In the genomic region with DNA sequence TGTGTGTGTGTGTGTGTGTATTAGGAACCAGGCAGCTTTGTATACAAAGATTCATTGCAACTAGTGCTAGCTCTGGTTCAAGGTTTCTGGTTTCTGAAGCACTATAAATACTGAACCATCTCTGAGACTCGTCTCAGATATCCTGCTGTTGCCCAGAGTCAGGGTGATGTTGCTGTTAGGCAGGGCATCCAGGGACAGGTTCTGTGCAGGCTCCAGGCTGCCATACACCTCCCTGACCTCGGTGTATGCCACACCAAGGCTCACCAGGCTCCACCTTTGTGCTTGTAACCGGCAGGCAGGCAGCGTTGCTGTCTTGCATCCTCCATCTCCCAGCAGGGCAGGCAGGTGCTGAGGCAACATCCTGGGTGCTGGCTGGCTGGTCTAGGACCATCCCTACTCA, we compare ENCODE assay signal across 37 mouse cellular contexts. TPM values are rescaled to one million over a fixed set of nuclear protein-coding genes. Genes with fewer than 3 reads are reported as not detected.
"Had no signal": no experiment of that assay in that cellular context is flagged by ENCODE, and none has a peak within 500 bp of the region (broad histone marks: within the 10 kb centered on the region; RNA-seq: fewer than 3 reads in every experiment).

No protein-coding gene starts in this region.

- H3K4me1 ChIP-seq: hindbrain, embryonic 10.5 days; intestine, embryonic 15.5 days; limb, embryonic 10.5 days; limb, embryonic 12.5 days had no signal

- H3K27me3 ChIP-seq: heart, embryonic 12.5 days; hindbrain, embryonic 12.5 days; intestine, embryonic 15.5 days; limb, embryonic 12.5 days; liver, embryonic 13.5 days had no signal

- H3K4me3 ChIP-seq: heart, embryonic 10.5 days; heart, embryonic 12.5 days; hindbrain, embryonic 10.5 days; hindbrain, embryonic 12.5 days; intestine, embryonic 15.5 days; layer of hippocampus, adult 2 months; left cerebral cortex, adult 2 months; limb, embryonic 10.5 days; limb, embryonic 12.5 days; liver, embryonic 13.5 days had no signal

- ATAC-seq: forebrain, postnatal 0 days; hindbrain, embryonic 16.5 days; inflammation-experienced regulatory T-cells, adult 6 months; intestine, embryonic 15.5 days; intestine, postnatal 0 days had no signal

- H3K36me3 ChIP-seq: heart, embryonic 10.5 days; heart, embryonic 12.5 days; hindbrain, embryonic 10.5 days; hindbrain, embryonic 12.5 days; intestine, embryonic 15.5 days; limb, embryonic 10.5 days; limb, embryonic 12.5 days; liver, embryonic 13.5 days had no signal

- H3K27ac ChIP-seq: heart, embryonic 10.5 days; hindbrain, embryonic 10.5 days; hindbrain, embryonic 12.5 days; hindbrain, embryonic 14.5 days; intestine, embryonic 15.5 days; layer of hippocampus, adult 2 months; left cerebral cortex, adult 2 months; limb, embryonic 10.5 days; limb, embryonic 12.5 days; liver, embryonic 13.5 days had no signal

- DNase-seq: forebrain, postnatal 0 days; gastrocnemius, postnatal 36 days; heart, adult 18-20 months; heart, postnatal 10 days; heart, postnatal 4 days; kidney, adult 18-20 months; kidney, adult 8-10 months; kidney, postnatal 10 days; kidney, postnatal 25 days; kidney, postnatal 4 days; liver; liver, embryonic 13.5 days had no signal

- H3K9me3 ChIP-seq: heart, embryonic 10.5 days; heart, embryonic 12.5 days; hindbrain, embryonic 10.5 days; hindbrain, embryonic 12.5 days; intestine, embryonic 15.5 days; limb, embryonic 10.5 days; limb, embryonic 12.5 days; liver, embryonic 13.5 days had no signal

- H3K9ac ChIP-seq: forebrain, postnatal 0 days; heart, embryonic 12.5 days; hindbrain, embryonic 12.5 days; hindbrain, embryonic 14.5 days; intestine, embryonic 15.5 days; limb, embryonic 12.5 days; liver, embryonic 13.5 days had no signal

- H3K4me2 ChIP-seq: heart, embryonic 12.5 days; hindbrain, embryonic 12.5 days; hindbrain, embryonic 14.5 days; intestine, embryonic 15.5 days; limb, embryonic 12.5 days; liver, embryonic 11.5 days; liver, embryonic 13.5 days had no signal

RNA-seq across cellular contexts. Expression of a gene that starts 5.8 kb away (rescaled TPM):
- total RNA-seq: forebrain, postnatal 0 days; granulocyte monocyte progenitor cell, adult 5-6 weeks; heart, adult 18-20 months; heart, adult 8-10 months; heart, postnatal 10 days; heart, postnatal 25 days; heart, postnatal 4 days; layer of hippocampus, adult 2 months; layer of hippocampus, postnatal 10 days; layer of hippocampus, postnatal 25 days; left cerebral cortex, adult 2 months; left cerebral cortex, postnatal 14 days; left cerebral cortex, postnatal 36 days had no signal
- polyA plus RNA-seq: heart, embryonic 10.5 days; heart, embryonic 12.5 days; heart, embryonic 14.5 days; heart, embryonic 16.5 days; hindbrain, embryonic 10.5 days; hindbrain, embryonic 12.5 days; hindbrain, embryonic 14.5 days; hindbrain, embryonic 16.5 days; kidney, embryonic 14.5 days; limb, embryonic 10.5 days; limb, embryonic 12.5 days; limb, embryonic 14.5 days; liver, embryonic 11.5 days; liver, embryonic 13.5 days had no signal
